Mouse (Mus musculus) heart, postnatal 0 days (tissue): ENCODE measurements around the gene Adcy2. TPM values are rescaled to one million over a fixed set of nuclear protein-coding genes. Genes with fewer than 3 reads are reported as not detected.

Experiments
- ATAC-seq: fragments of 200-750 bp; cut with Nextera tagmentation; 2 replicates; pipeline ENCODE4 v1.8.0; 2017; ENCODE audit warnings: low read depth, moderate number of reproducible peaks, moderate library complexity; ENCODE audit not compliant: insufficient read depth
- DNase-seq: peaks from one replicate; pipeline ENCODE4 v3.0.0-alpha.2; 2016; ENCODE audit warnings: low spot score
- H3K27ac ChIP-seq: fragments of 300-500 bp; sonication (generic); 2 replicates; pipeline ENCODE4 v1.5.1; 2014; ENCODE audit warnings: low read depth, mild to moderate bottlenecking
- H3K27me3 ChIP-seq: fragments of 300-500 bp; sonication (generic); 2 replicates; pipeline ENCODE4 v1.6.1; 2014; ENCODE audit warnings: low read length, mixed read lengths; ENCODE audit not compliant: control insufficient read depth, insufficient read depth
- H3K36me3 ChIP-seq: fragments of 300-500 bp; sonication (generic); replicated peaks from 2 replicates; pipeline ENCODE4 v1.6.1; 2014; ENCODE audit warnings: low read length, mixed read lengths; ENCODE audit not compliant: control insufficient read depth, insufficient read depth
- H3K4me1 ChIP-seq: fragments of 300-500 bp; sonication (generic); 2 replicates; pipeline ENCODE4 v1.6.1; 2014; ENCODE audit warnings: antibody characterized with exemption; ENCODE audit not compliant: control insufficient read depth, insufficient read depth
- H3K4me2 ChIP-seq: fragments of 300-500 bp; sonication (generic); 2 replicates; pipeline ENCODE4 v1.6.1; 2014; ENCODE audit warnings: low read depth, mild to moderate bottlenecking, low read length, moderate library complexity
- H3K4me3 ChIP-seq: fragments of 300-500 bp; sonication (generic); 2 replicates; pipeline ENCODE4 v1.5.1; 2014; ENCODE audit warnings: low read depth, low read length
- H3K9ac ChIP-seq: fragments of 300-500 bp; sonication (generic); replicated peaks from 2 replicates; pipeline ENCODE4 v1.6.1; 2014; ENCODE audit warnings: low read depth, low read length, mixed read lengths
- H3K9me3 ChIP-seq: fragments of 300-500 bp; sonication (generic); replicated peaks from 2 replicates; pipeline ENCODE4 v1.6.1; 2016; ENCODE audit warnings: low read length; ENCODE audit not compliant: control insufficient read depth
- CTCF ChIP-seq: IDR thresholded peaks from 2 replicates; pipeline ENCODE4 v1.5.1; 2016; ENCODE audit warnings: antibody characterized with exemption, control low read depth, low read depth
- EP300 ChIP-seq: IDR thresholded peaks from 2 replicates; pipeline ENCODE4 v1.6.1; 2016; ENCODE audit warnings: antibody characterized with exemption, low read depth
- whole genome bisulfite sequencing: fragments of 180-500 bp; shearing (Covaris S2); extraction: QIAGEN DNeasy Blood & Tissue Kit; methylation state at CpG from one replicate; pipeline ENCODE4 v1.1.7; 2014; 5-methylcytosine and 5-hydroxymethylcytosine counted together
- polyA plus RNA-seq: library from polyadenylated mRNA; unstranded; fragments of >200 nt; fragmentation: Nextera tagmentation; extraction: Ambion mirVana; gene quantifications from 2 replicates; pipeline ENCODE4 v1.2.1, GENCODE M21; 2015
- total RNA-seq: library from RNA; depleted of rRNA; stranded (reverse); fragments of >200 nt; gene quantifications from 2 replicates; pipeline ENCODE4 v1.2.3, GENCODE M21; 2014; ENCODE audit warnings: low replicate concordance

The Adcy2 gene
- total and polyA plus RNA-seq, 2 experiments from 2014 or later, result 0.19 to 0.34 TPM

- WGBS, result under 1% methylated on average over 11 of the region's 11 CpGs
These were observed 416.9 kb downstream of the Adcy2 start for GRCm38 (mm10) chr13:68582517-68582780.

GRCm38 (mm10) chr13:68581747-68582516 is 417.4 kb downstream of the Adcy2 start, which contains the start of the genes Mtrr and Fastkd3:
TSS of gene Mtrr (minus strand) at chr13:68582149.
TSS of gene Fastkd3 (plus strand) at chr13:68582234.
- ATAC-seq, result peak; percentile 99
- under 1% methylated on average over 80 of the region's 81 CpGs for WGBS
- Histone ChIP-seq H3K4me2 (peak within 1 kb of the TSS; percentile 87), H3K9me3 (no peaks in the 10 kb centered on the region), H3K27ac (peak within 1 kb of the TSS; percentile 72), H3K4me1 (0 out of 2 replicates have a peak, but pooled peaks cover 7% of the 10 kb centered on the region), H3K36me3 (peaks cover 37% of the 10 kb centered on the region), H3K4me3 (peak within 1 kb of the TSS; percentile 73), H3K27me3 (no peaks in the 10 kb centered on the region), H3K9ac (peak within 1 kb of the TSS; percentile 64)
- peak; percentile 95 for DNase-seq
- TF ChIP-seq CTCF, result no peak
- no peak for TF ChIP-seq EP300

More at GRCm38 (mm10) chr13:68582517-68582780, 416.9 kb downstream of the Adcy2 start:
- peak overlapping the region; percentile 64 for H3K9ac ChIP-seq
- ATAC-seq (no peak), DNase-seq (no peak)
- TF ChIP-seq CTCF, result no peak
- no peak for TF ChIP-seq EP300
- H3K4me2 ChIP-seq, result peak overlapping the region; percentile 87
- peak overlapping the region; percentile 72 for H3K27ac ChIP-seq
- 0 out of 2 replicates have a peak, but pooled peaks cover 7% of the 10 kb centered on the region for H3K4me1 ChIP-seq
- peak overlapping the region; percentile 73 for H3K4me3 ChIP-seq
- no peaks in the 10 kb centered on the region for H3K27me3 ChIP-seq
- peaks cover 37% of the 10 kb centered on the region for H3K36me3 ChIP-seq
- H3K9me3 ChIP-seq, result no peaks in the 10 kb centered on the region

- H3K27me3 ChIP-seq, result no peaks in the 10 kb centered on the region
- ATAC-seq (no peak), DNase-seq (no peak)
- H3K4me3 ChIP-seq, result peak overlapping the region; percentile 73
- 0 out of 2 replicates have a peak, but pooled peaks cover 7% of the 10 kb centered on the region for H3K4me1 ChIP-seq
- H3K4me2 ChIP-seq, result peak overlapping the region; percentile 87
- H3K27ac ChIP-seq, result peak overlapping the region; percentile 72
- TF ChIP-seq EP300, result no peak
- no peak for TF ChIP-seq CTCF
- WGBS, result 24% methylated on average over 14 of the region's 14 CpGs
- peak overlapping the region; percentile 64 for H3K9ac ChIP-seq
- H3K9me3 ChIP-seq, result no peaks in the 10 kb centered on the region
- peaks cover 36% of the 10 kb centered on the region for H3K36me3 ChIP-seq
These were observed 418.1 kb downstream of the Adcy2 start for GRCm38 (mm10) chr13:68581086-68581740.

DNA sequence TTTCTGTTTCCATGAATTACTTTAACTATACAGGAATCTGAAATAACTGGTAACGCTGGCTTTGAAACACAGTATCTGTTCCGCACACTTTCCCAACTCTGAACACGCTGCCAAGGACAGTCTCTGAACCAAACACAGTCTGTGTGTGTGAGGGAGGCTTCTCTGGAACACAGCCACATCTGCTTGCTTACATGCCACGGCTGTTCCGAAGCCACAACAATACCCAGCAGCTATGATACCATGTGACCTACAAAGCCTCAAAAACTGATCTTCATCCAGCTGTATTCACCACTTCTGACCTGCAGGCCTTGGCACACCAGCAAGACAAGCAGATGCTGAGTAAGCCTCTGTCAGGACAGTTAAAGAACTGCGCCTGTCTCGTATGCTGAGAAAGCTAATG is 421.4 kb downstream of the Adcy2 start:
- Histone ChIP-seq H3K9ac (no peak overlapping the region), H3K4me3 (no peak overlapping the region), H3K27ac (no peak overlapping the region), H3K4me1 (peaks cover 6% of the 10 kb centered on the region; the same call in 1 of the 2 replicates), H3K36me3 (peaks cover 23% of the 10 kb centered on the region), H3K4me2 (no peak overlapping the region), H3K9me3 (no peaks in the 10 kb centered on the region), H3K27me3 (no peaks in the 10 kb centered on the region)
- TF ChIP-seq EP300 (no peak), CTCF (no peak)
- DNase-seq (no peak), ATAC-seq (no peak; the same call in 1 of the 2 replicates)
- 70% methylated on average over 7 of the region's 7 CpGs for WGBS

- Histone ChIP-seq H3K9me3 (no peaks in the 10 kb centered on the region), H3K4me2 (no peak overlapping the region), H3K27me3 (no peaks in the 10 kb centered on the region), H3K4me1 (peaks cover 6% of the 10 kb centered on the region; the same call in 1 of the 2 replicates), H3K27ac (no peak overlapping the region), H3K9ac (no peak overlapping the region), H3K4me3 (no peak overlapping the region), H3K36me3 (peaks cover 28% of the 10 kb centered on the region)
- DNase-seq (no peak), ATAC-seq (no peak)
- TF ChIP-seq CTCF (no peak), EP300 (no peak)
- WGBS, result 81% methylated on average over 4 of the region's 4 CpGs
These were observed 424.9 kb downstream of the Adcy2 start for GRCm38 (mm10) chr13:68574398-68574797.
